Mouse (Mus musculus) C2C12 (cell line): Measurements from ENCODE around the gene Srsf2.

Source experiments
- CTCF ChIP-seq: IDR thresholded peaks from one replicate; pipeline ENCODE4 v1.5.1; 2011; ENCODE audit not compliant: control insufficient read depth, insufficient read depth, insufficient read length
- USF1 ChIP-seq: IDR thresholded peaks from one replicate; pipeline ENCODE4 v1.6.1; 2011; ENCODE audit warnings: low read depth, mild to moderate bottlenecking, control low read depth, moderate library complexity

DNA sequence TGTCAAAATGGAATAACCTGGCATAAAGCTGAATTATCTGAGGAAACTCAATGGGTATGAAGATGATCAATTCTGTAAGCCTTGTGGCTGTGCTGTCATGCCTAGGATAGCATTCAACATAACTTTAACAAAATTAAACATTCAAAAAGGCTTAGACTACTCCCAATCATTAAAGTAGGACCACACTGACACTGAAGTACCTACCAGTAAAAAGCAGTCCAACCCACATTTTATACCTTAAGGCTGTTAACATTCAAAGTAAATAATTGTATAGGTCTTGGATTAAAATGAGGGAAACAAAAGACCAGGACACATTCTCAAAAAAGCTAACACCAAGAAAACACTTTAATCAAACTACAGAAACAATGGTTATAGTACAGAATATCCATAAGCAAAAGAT lies 3.3 kb downstream of the Srsf2 start:
- no peak for TF ChIP-seq USF1
- TF ChIP-seq CTCF, result no peak
